Mouse (Mus musculus) limb, embryonic 14.5 days (tissue): ENCODE measurements at regions not wholly inside any gene's neighbourhood (a gene's known extent, or its start where the extent isn't known, plus 50 kb on each side); places are given as distances from the start of the nearest gene placed in this dataset.

Experiments used
- ATAC-seq: fragments of 200-750 bp; cut with Nextera tagmentation; 2 replicates; pipeline ENCODE4 v1.8.0; 2017; ENCODE audit warnings: low read depth, moderate number of reproducible peaks, moderate TSS enrichment; ENCODE audit not compliant: low FRiP score
- DNase-seq: peaks from one replicate; pipeline ENCODE4 v3.0.0-alpha.2; 2015; ENCODE audit warnings: low spot score
- H3K27ac ChIP-seq: fragments of 300-500 bp; sonication (generic); replicated peaks from 2 replicates; pipeline ENCODE4 v1.5.1; 2014; ENCODE audit warnings: low read depth, mild to moderate bottlenecking, low read length, moderate library complexity, mixed read lengths
- H3K27me3 ChIP-seq: fragments of 300-500 bp; sonication (generic); 2 replicates; pipeline ENCODE4 v1.6.1; 2014; ENCODE audit warnings: low read length, mixed read lengths; ENCODE audit not compliant: control insufficient read depth, insufficient read depth
- H3K36me3 ChIP-seq: fragments of 300-500 bp; sonication (generic); 2 replicates; pipeline ENCODE4 v1.6.1; 2014; ENCODE audit warnings: mild to moderate bottlenecking, low read length, moderate library complexity, mixed read lengths; ENCODE audit not compliant: control insufficient read depth, insufficient read depth
- H3K4me1 ChIP-seq: fragments of 300-500 bp; sonication (generic); 2 replicates; pipeline ENCODE4 v1.6.1; 2014; ENCODE audit warnings: antibody characterized with exemption, low read length, mixed read lengths; ENCODE audit not compliant: control insufficient read depth, insufficient read depth
- H3K4me2 ChIP-seq: fragments of 300-500 bp; sonication (generic); replicated peaks from 2 replicates; pipeline ENCODE4 v1.6.1; 2014; ENCODE audit warnings: low read depth, mild to moderate bottlenecking, low read length, moderate library complexity; ENCODE audit not compliant: severe bottlenecking
- H3K4me3 ChIP-seq: fragments of 300-500 bp; sonication (generic); replicated peaks from 2 replicates; pipeline ENCODE4 v1.5.1; 2014; ENCODE audit warnings: low read length
- H3K9ac ChIP-seq: fragments of 300-500 bp; sonication (generic); 2 replicates; pipeline ENCODE4 v1.6.1; 2014; ENCODE audit warnings: mild to moderate bottlenecking, low read depth, low read length, moderate library complexity; ENCODE audit not compliant: severe bottlenecking
- H3K9me3 ChIP-seq: fragments of 300-500 bp; sonication (generic); 2 replicates; pipeline ENCODE4 v1.6.1; 2016; ENCODE audit warnings: low read length; ENCODE audit not compliant: control insufficient read depth
- POLR2A ChIP-seq: fragments of 200-500 bp; IDR thresholded peaks from 2 replicates; pipeline ENCODE4 v1.8.0; 2012; ENCODE audit warnings: inconsistent platforms, mild to moderate bottlenecking, moderate library complexity, borderline replicate concordance; ENCODE audit not compliant: insufficient read depth, insufficient read length; ENCODE audit errors: extremely low read depth
- WGBS: fragments of 180-500 bp; shearing (Covaris S2); extraction: QIAGEN DNeasy Blood & Tissue Kit; methylation state at CpG from one replicate; pipeline ENCODE4 v1.1.7; 2014; 5-methylcytosine and 5-hydroxymethylcytosine counted together

DNA sequence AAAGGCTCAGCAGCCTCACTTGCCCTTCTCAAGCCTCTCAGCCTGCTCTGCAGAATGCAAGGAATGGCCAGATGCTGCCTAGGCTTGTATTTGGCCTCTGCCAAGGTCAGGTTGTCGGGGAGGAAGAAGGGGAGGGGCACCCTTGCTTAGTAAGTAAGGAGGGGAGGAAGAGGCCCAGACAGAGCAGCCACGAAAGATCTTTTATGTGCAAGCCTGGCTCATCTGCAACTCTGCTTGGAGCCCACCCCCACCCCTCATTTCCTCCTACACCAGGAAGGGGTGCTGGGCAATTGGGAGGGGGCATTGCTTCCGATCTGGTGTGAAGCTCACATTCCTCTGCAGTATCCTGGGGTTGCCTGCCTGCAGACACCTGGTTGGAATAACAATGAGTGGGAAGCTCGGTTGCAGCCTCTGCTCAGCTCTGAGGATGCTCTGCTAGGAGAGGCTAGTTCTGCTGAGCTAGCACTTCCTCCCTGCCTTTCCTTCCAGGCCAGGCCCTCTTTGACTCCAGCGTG lies 1169.9 kb upstream of the A1bg start:
- TF ChIP-seq POLR2A, result no peak
- Histone ChIP-seq H3K27me3 (no peaks in the 10 kb centered on the region), H3K27ac (no peak overlapping the region), H3K9ac (no peak overlapping the region), H3K9me3 (no peaks in the 10 kb centered on the region), H3K4me3 (no peak overlapping the region), H3K4me2 (no peak overlapping the region), H3K4me1 (no peaks in the 10 kb centered on the region), H3K36me3 (no peaks in the 10 kb centered on the region)
- 6% methylated on average over 4 of the region's 5 CpGs for WGBS
- no peak for DNase-seq
- no peak for ATAC-seq

DNA sequence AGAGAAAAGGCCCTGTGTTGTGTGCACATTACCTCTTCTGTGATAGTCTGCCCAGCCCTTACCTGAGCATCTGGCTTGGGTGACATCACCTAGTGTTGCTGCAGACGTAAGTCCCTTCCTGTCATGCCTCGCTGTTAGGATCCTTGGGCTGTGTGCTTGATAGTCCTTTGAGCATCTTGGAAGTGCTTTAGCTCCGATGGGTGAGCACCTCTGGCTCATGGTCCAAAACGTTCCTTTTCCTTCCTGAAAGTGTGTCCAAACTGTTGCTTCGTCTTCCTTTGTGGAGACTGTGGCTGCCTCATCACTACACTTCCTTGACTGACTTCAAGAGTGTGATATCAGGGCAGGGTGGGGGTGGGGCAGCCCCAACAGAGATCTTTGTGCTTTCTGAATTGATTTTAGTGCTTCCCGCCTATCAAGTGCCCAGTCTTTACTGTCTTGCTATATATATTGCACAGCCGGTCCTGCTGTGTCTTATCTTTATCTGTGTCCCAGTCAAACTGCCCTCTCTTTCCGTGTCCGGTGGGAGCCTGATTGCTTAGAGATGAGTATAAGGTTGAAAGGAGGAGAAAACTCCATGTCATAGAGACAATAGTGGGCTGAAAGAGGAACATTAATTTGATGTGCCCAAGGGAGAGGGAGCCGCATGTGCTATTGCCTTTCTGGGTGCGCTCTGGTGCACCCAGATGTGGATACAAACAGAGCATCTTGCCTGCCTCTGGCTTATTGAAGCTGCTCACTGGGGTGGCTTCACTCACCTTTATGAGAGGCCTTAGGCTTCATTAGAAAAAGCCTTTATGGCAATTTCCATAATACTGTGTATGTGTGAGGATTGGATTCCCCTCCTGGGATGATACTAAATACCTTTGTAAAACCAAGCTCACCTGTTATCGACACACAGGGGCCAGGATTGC lies 1169.2 kb upstream of the A1bg start:
- Histone ChIP-seq H3K36me3 (no peaks in the 10 kb centered on the region), H3K9me3 (no peaks in the 10 kb centered on the region), H3K27ac (no peak overlapping the region), H3K9ac (no peak overlapping the region), H3K4me1 (no peaks in the 10 kb centered on the region), H3K4me3 (no peak overlapping the region), H3K4me2 (no peak overlapping the region), H3K27me3 (no peaks in the 10 kb centered on the region)
- DNase-seq (no peak), ATAC-seq (no peak)
- 56% methylated on average over 12 of the region's 12 CpGs for WGBS
- TF ChIP-seq POLR2A, result no peak

DNA sequence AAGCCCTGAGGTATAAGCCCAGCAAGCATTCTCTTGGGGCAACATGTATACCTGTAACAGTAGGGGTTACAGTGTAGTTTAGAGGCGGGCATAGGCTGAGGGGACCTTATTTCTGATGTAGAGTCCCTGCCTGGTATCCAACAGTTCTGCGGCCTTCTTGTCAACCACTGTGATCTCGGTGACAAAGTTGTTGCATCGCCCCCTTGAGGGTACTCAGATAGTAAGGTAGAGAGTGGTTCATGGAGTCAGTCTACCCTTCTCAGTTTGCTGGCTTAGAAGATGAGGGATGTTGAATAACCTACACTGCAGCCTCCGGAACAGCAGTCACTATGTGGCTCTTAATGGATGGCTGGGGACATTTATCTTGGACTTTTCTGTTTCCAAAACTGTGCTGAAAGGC lies 1168.3 kb upstream of the A1bg start:
- TF ChIP-seq POLR2A, result no peak
- Histone ChIP-seq H3K9me3 (no peaks in the 10 kb centered on the region), H3K27ac (no peak overlapping the region), H3K36me3 (no peaks in the 10 kb centered on the region), H3K4me3 (no peak overlapping the region), H3K4me2 (no peak overlapping the region), H3K4me1 (no peaks in the 10 kb centered on the region), H3K27me3 (no peaks in the 10 kb centered on the region), H3K9ac (no peak overlapping the region)
- DNase-seq (no peak), ATAC-seq (no peak)
- WGBS, result 87% methylated on average over 5 of the region's 5 CpGs

DNA sequence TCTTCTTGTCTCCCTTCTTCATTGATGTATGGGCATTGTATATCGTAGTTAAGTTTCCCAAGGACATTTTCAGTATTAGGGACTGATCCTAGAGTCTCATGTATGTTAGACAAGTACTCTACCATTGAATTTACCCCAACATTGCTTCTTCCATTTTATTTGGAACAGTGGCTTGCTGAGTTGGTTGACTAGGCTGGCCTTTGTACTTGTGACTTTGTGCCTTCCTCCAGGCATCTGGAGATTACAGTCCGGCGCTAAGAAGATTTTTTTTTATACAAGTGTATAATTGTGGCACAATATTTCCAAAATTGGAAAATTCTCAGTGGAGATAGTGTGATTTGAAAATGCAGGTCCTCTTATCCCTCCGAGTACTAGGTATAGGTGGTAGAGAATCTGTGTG lies 1165.5 kb upstream of the A1bg start:
- Histone ChIP-seq H3K27me3 (no peaks in the 10 kb centered on the region), H3K4me2 (no peak overlapping the region), H3K36me3 (no peaks in the 10 kb centered on the region), H3K4me1 (no peaks in the 10 kb centered on the region), H3K9ac (no peak overlapping the region), H3K9me3 (no peaks in the 10 kb centered on the region), H3K27ac (no peak overlapping the region), H3K4me3 (no peak overlapping the region)
- no peak for TF ChIP-seq POLR2A
- ATAC-seq (no peak), DNase-seq (no peak)
- WGBS, result 94% methylated on average over 4 of the region's 4 CpGs

DNA sequence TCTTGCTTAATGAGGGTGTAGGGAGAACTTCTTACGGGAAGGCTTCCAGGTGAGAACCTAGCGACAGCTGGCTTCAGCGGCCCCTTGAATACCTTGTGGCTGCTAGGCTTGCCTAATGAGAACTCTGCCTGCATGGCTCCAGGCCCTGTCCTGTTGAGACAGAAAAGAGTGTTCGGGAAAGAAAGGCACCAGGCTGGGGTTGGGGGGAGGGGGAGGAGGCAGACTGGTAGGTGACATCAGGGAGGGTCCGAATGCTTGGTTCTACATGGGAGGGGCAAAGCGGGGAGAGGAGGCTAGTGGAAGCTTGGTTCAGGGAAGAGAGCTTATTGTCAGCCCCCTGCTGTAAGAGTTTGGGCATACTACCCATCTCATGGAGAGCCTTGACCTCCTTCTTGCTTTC lies 1164.9 kb upstream of the A1bg start:
- no peaks in the 10 kb centered on the region for H3K27me3 ChIP-seq
- no peaks in the 10 kb centered on the region for H3K4me1 ChIP-seq
- DNase-seq, result no peak
- no peak overlapping the region for H3K4me2 ChIP-seq
- no peaks in the 10 kb centered on the region for H3K9me3 ChIP-seq
- H3K4me3 ChIP-seq, result no peak overlapping the region
- H3K36me3 ChIP-seq, result no peaks in the 10 kb centered on the region
- no peak for TF ChIP-seq POLR2A
- 35% methylated on average over 6 of the region's 6 CpGs for WGBS
- H3K27ac ChIP-seq, result no peak overlapping the region
- no peak for ATAC-seq
- no peak overlapping the region for H3K9ac ChIP-seq
